In genomic region chr8:47852737-47853136, GRCm38 (mm10) we compare ENCODE assay signal across 18 mouse cellular contexts. TPM values are rescaled to one million over a fixed set of nuclear protein-coding genes. Genes with fewer than 3 reads are reported as not detected.
DNase-seq lines count a peak whose midpoint lies in the region; ATAC-seq lines count a peak whose summit lies in the region.
"Had no signal": no experiment of that assay in that cellular context is flagged by ENCODE, and none has a peak within 500 bp of the region (broad histone marks: within the 10 kb centered on the region; RNA-seq: fewer than 3 reads in every experiment).

No protein-coding gene starts in this region.

- H3K9ac ChIP-seq in heart, embryonic 12.5 days = no peak overlapping the region
- H3K9ac ChIP-seq in limb, embryonic 11.5 days (ENCODE audit: low read length) = no peak overlapping the region
- H3K9ac ChIP-seq: liver, embryonic 15.5 days; midbrain, embryonic 15.5 days had no signal

- 0 out of 2 replicates have a peak overlapping the region, but pooled peaks have one; percentile 36 for H3K27ac ChIP-seq in heart, embryonic 12.5 days (ENCODE audit: poor library complexity, severe bottlenecking)
- no peak overlapping the region for H3K27ac ChIP-seq in limb, embryonic 11.5 days (replicated peaks; ENCODE audit: low read depth, low read length)
- H3K27ac ChIP-seq: liver, embryonic 15.5 days; midbrain, embryonic 15.5 days had no signal

- no peaks in the 10 kb centered on the region for H3K9me3 ChIP-seq in heart, embryonic 12.5 days (replicated peaks)
- no peaks in the 10 kb centered on the region for H3K9me3 ChIP-seq in limb, embryonic 11.5 days (ENCODE audit: control insufficient read depth, low read length)
- H3K9me3 ChIP-seq: heart, embryonic 10.5 days; liver, embryonic 15.5 days; midbrain, embryonic 15.5 days had no signal

- WGBS in heart, embryonic 12.5 days = 81% methylated on average over 5 of the region's 5 CpGs
- WGBS in limb, embryonic 11.5 days = 82% methylated on average over 5 of the region's 5 CpGs

- intact Hi-C loops in heart, postnatal 36 days (cut with DNase I) = no loop called here

- H3K4me3 ChIP-seq in heart, embryonic 12.5 days = no peak overlapping the region
- H3K4me3 ChIP-seq in limb, embryonic 11.5 days (ENCODE audit: low read depth, low read length) = no peak overlapping the region
- H3K4me3 ChIP-seq: heart, embryonic 10.5 days; midbrain, embryonic 15.5 days had no signal

- no peaks in the 10 kb centered on the region for H3K27me3 ChIP-seq in heart, embryonic 12.5 days (replicated peaks)
- H3K27me3 ChIP-seq in limb, embryonic 11.5 days (ENCODE audit: control insufficient read depth, insufficient read depth, low read length) = no peaks in the 10 kb centered on the region
- H3K27me3 ChIP-seq: liver, embryonic 15.5 days; midbrain, embryonic 15.5 days had no signal

- ATAC-seq in heart, embryonic 12.5 days (ENCODE audit: insufficient number of reproducible peaks, low FRiP score) = no peak
- no peak for ATAC-seq in limb, embryonic 11.5 days (ENCODE audit: insufficient number of reproducible peaks, low FRiP score, low TSS enrichment, low read depth)
- ATAC-seq: midbrain, embryonic 15.5 days had no signal

- peaks cover 14% of the 10 kb centered on the region for H3K4me1 ChIP-seq in heart, embryonic 12.5 days (replicated peaks)
- peaks cover 17% of the 10 kb centered on the region for H3K4me1 ChIP-seq in limb, embryonic 11.5 days (ENCODE audit: control insufficient read depth, insufficient read depth, low read length)
- H3K4me1 ChIP-seq: liver, embryonic 15.5 days; midbrain, embryonic 15.5 days had no signal

- no peak overlapping the region for H3K4me2 ChIP-seq in heart, embryonic 12.5 days
- H3K4me2 ChIP-seq in limb, embryonic 11.5 days (ENCODE audit: low read depth, severe bottlenecking) = peak overlapping the region; percentile 36
- H3K4me2 ChIP-seq: midbrain, embryonic 15.5 days had no signal

- H3K36me3 ChIP-seq in heart, embryonic 12.5 days = peaks cover 77% of the 10 kb centered on the region
- H3K36me3 ChIP-seq in limb, embryonic 11.5 days (ENCODE audit: control insufficient read depth, insufficient read depth, low read length) = peaks cover 12% of the 10 kb centered on the region

- DNase-seq in heart, postnatal 36 days = no peak
- peak; percentile 15 for DNase-seq in lung, postnatal 36 days
- no peak for DNase-seq in lung, adult 18-20 months
- no peak for DNase-seq in limb, embryonic 11.5 days (ENCODE audit: low spot score)
- DNase-seq in thymus, postnatal 25 days = peak; percentile 46
- DNase-seq in frontal cortex, postnatal 10 days (ENCODE audit: low spot score in 2 of 2) = no peak
- no peak for DNase-seq in layer of hippocampus, postnatal 10 days (ENCODE audit: low spot score in 2 of 2)
- DNase-seq: cerebellum, postnatal 14 days; kidney, adult 18-20 months had no signal

RNA-seq across cellular contexts. Expression of gene Cldn22, which starts 28.5 kb away (rescaled TPM):
- not detected in 2 replicates for polyA plus RNA-seq in heart, embryonic 12.5 days (2016; fragmentation: Nextera tagmentation; extraction: Ambion mirVana)
- not detected for total RNA-seq in heart, postnatal 36 days (2021)
- not detected in 2 replicates for polyA plus RNA-seq in limb, embryonic 11.5 days (2014; fragmentation: Nextera tagmentation; extraction: Ambion mirVana)
- total RNA-seq in layer of hippocampus, postnatal 10 days (2021) = under 1 TPM; 0.47 to 0.62 TPM
- total RNA-seq: MEL; neutrophil, adult 5-6 weeks had no signal
- polyA plus RNA-seq: erythroblast, embryonic 14.5 days; heart, embryonic 10.5 days; liver, embryonic 15.5 days; midbrain, embryonic 15.5 days had no signal

RNA-seq across cellular contexts. Expression of gene Cldn24, which starts 30.8 kb away (rescaled TPM):
- polyA plus RNA-seq in heart, embryonic 12.5 days (2016; fragmentation: Nextera tagmentation; extraction: Ambion mirVana) = not detected in 2 replicates
- total RNA-seq in heart, postnatal 36 days (2021) = not detected
- not detected in 2 replicates for polyA plus RNA-seq in limb, embryonic 11.5 days (2014; fragmentation: Nextera tagmentation; extraction: Ambion mirVana)
- total RNA-seq in layer of hippocampus, postnatal 10 days (2021) = not detected
- total RNA-seq: layer of hippocampus, postnatal 14 days; MEL; neutrophil, adult 5-6 weeks had no signal
- polyA plus RNA-seq: erythroblast, embryonic 14.5 days; frontal cortex, adult 2 months; heart, embryonic 10.5 days; liver, embryonic 15.5 days; midbrain, embryonic 15.5 days had no signal

Comparison
In these comparisons a context has a peak if more than half of its experiments do, and no peak if none do; other contexts are left out.
1. DNase-seq: peak in lung, postnatal 36 days (single experiment) and thymus, postnatal 25 days (single experiment); none in heart, postnatal 36 days (0 of 2), lung, adult 18-20 months (0 of 2), limb, embryonic 11.5 days (single experiment), frontal cortex, postnatal 10 days (0 of 2) and layer of hippocampus, postnatal 10 days (0 of 2).